Mouse (Mus musculus): ENCODE data around the gene Six1.

Gene Six1

GRCm38 (mm10) chr12:73049520-73050225 lies 4.0 kb downstream of the Six1 start:
- DNase-seq (ENCODE audit: low spot score) = no peak

- DNase-seq (ENCODE audit: low spot score) = no peak
These were observed 5.2 kb downstream of the Six1 start for GRCm38 (mm10) chr12:73048537-73048936.

- DNase-seq (ENCODE audit: low spot score) = no peak
These were observed 6.1 kb downstream of the Six1 start for GRCm38 (mm10) chr12:73047576-73047975.

- DNase-seq (ENCODE audit: low spot score) = no peak
These were observed 7.0 kb downstream of the Six1 start for GRCm38 (mm10) chr12:73046607-73047180.

GRCm38 (mm10) chr12:73045724-73046606 lies 7.7 kb downstream of the Six1 start:
- DNase-seq (ENCODE audit: low spot score) = no peak

- no peak for DNase-seq (ENCODE audit: low spot score)
These were observed 8.5 kb downstream of the Six1 start for GRCm38 (mm10) chr12:73045046-73045723.

- DNase-seq (ENCODE audit: low spot score) = no peak
These were observed 9.3 kb downstream of the Six1 start for GRCm38 (mm10) chr12:73044221-73045045.

GRCm38 (mm10) chr12:73043396-73044167 lies 10.1 kb downstream of the Six1 start:
- DNase-seq (ENCODE audit: low spot score) = no peak

- DNase-seq (ENCODE audit: low spot score) = no peak
These were observed 10.8 kb downstream of the Six1 start for GRCm38 (mm10) chr12:73042903-73043302.

GRCm38 (mm10) chr12:73042406-73042805 lies 11.3 kb downstream of the Six1 start:
- no peak for DNase-seq (ENCODE audit: low spot score)

- no peak for DNase-seq (ENCODE audit: low spot score)
These were observed 12.4 kb downstream of the Six1 start for GRCm38 (mm10) chr12:73041256-73041630.

- DNase-seq (ENCODE audit: low spot score) = no peak
These were observed 13.0 kb downstream of the Six1 start for GRCm38 (mm10) chr12:73040563-73041255.

- no peak for DNase-seq (ENCODE audit: low spot score)
These were observed 13.6 kb downstream of the Six1 start for GRCm38 (mm10) chr12:73039939-73040562.

GRCm38 (mm10) chr12:73038992-73039938 lies 14.4 kb downstream of the Six1 start:
- no peak for DNase-seq (ENCODE audit: low spot score)

GRCm38 (mm10) chr12:73038441-73038991 lies 15.2 kb downstream of the Six1 start:
- DNase-seq (ENCODE audit: low spot score) = no peak

- DNase-seq (ENCODE audit: low spot score) = no peak
These were observed 16.1 kb downstream of the Six1 start for GRCm38 (mm10) chr12:73037385-73038160.
